Mouse (Mus musculus) heart, embryonic 12.5 days (tissue): ENCODE results near the gene Fstl4. TPM values are rescaled to one million over a fixed set of nuclear protein-coding genes. Genes with fewer than 3 reads are reported as not detected.

ENCODE experiments used
- ATAC-seq: fragments of 200-750 bp; cut with Nextera tagmentation; 2 replicates; pipeline ENCODE4 v1.8.0; 2017; ENCODE audit warnings: moderate TSS enrichment, moderate library complexity; ENCODE audit not compliant: insufficient number of reproducible peaks, low FRiP score
- H3K27ac ChIP-seq: fragments of 300-500 bp; sonication (generic); 2 replicates; pipeline ENCODE4 v1.5.1; 2016; ENCODE audit warnings: mild to moderate bottlenecking, moderate library complexity; ENCODE audit not compliant: poor library complexity, severe bottlenecking
- H3K27me3 ChIP-seq: fragments of 300-500 bp; sonication (generic); replicated peaks from 2 replicates; pipeline ENCODE4 v1.6.1; 2016; ENCODE audit warnings: mild to moderate bottlenecking, moderate library complexity
- H3K36me3 ChIP-seq: fragments of 300-500 bp; sonication (generic); 2 replicates; pipeline ENCODE4 v1.6.1; 2016; ENCODE audit warnings: mild to moderate bottlenecking, moderate library complexity
- H3K4me1 ChIP-seq: fragments of 300-500 bp; sonication (generic); replicated peaks from 2 replicates; pipeline ENCODE4 v1.6.1; 2016; ENCODE audit warnings: mild to moderate bottlenecking
- H3K4me2 ChIP-seq: fragments of 300-500 bp; sonication (generic); 2 replicates; pipeline ENCODE4 v1.6.1; 2016; ENCODE audit warnings: mild to moderate bottlenecking, moderate library complexity
- H3K4me3 ChIP-seq: fragments of 300-500 bp; sonication (generic); 2 replicates; pipeline ENCODE4 v1.5.1; 2016; ENCODE audit warnings: mild to moderate bottlenecking
- H3K9ac ChIP-seq: fragments of 300-500 bp; sonication (generic); 2 replicates; pipeline ENCODE4 v1.6.1; 2016; ENCODE audit warnings: mild to moderate bottlenecking, moderate library complexity
- H3K9me3 ChIP-seq: fragments of 300-500 bp; sonication (generic); replicated peaks from 2 replicates; pipeline ENCODE4 v1.6.1; 2016; ENCODE audit warnings: mild to moderate bottlenecking, moderate library complexity
- WGBS: fragments of 180-500 bp; shearing (Covaris S2); methylation state at CpG from one replicate; pipeline ENCODE4 v1.1.7; 2016; 5-methylcytosine and 5-hydroxymethylcytosine counted together
- polyA plus RNA-seq: library from polyadenylated mRNA; unstranded; fragments of >200 nt; fragmentation: Nextera tagmentation; extraction: Ambion mirVana; gene quantifications from 2 replicates; pipeline ENCODE4 v1.2.1, GENCODE M21; 2016

The Fstl4 gene
- polyA plus RNA-seq, 1 experiment from 2014 or later, result 14.8 TPM

GRCm38 (mm10) chr11:52904101-52904500 lies 139.7 kb downstream of the Fstl4 start:
- ATAC-seq, result no peak
- WGBS, result 81% methylated on average over 5 of the region's 5 CpGs

DNA sequence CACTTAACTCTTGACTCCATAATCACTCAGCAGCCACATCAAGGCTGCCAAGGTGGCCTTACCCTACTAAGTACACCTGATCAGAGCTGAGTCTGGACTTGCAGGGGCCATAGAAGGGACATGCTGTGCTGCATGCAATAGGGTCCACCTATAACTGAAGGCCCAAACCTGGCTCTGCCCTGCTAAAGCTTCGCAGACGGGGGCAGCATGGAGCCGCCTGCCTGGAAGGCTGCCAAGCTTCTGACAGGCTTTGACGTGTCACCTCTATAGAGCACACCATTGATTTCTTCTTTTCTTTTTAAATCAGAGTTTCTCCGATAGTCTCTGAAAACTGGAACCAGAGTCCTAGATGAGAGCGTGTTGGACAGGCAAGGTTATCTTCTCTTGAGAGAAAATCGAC lies 146.4 kb downstream of the Fstl4 start:
- 24% methylated on average over 7 of the region's 7 CpGs for WGBS
- Histone ChIP-seq H3K4me1 (peaks cover 23% of the 10 kb centered on the region), H3K36me3 (no peaks in the 10 kb centered on the region), H3K9me3 (no peaks in the 10 kb centered on the region), H3K27ac (peak overlapping the region; percentile 57), H3K27me3 (no peaks in the 10 kb centered on the region), H3K4me3 (no peak overlapping the region), H3K9ac (no peak overlapping the region), H3K4me2 (no peak overlapping the region)
- ATAC-seq, result 0 out of 2 replicates have a peak, but pooled peaks have one; percentile 33

More at GRCm38 (mm10) chr11:52904101-52904500, 139.7 kb downstream of the Fstl4 start:
- Histone ChIP-seq H3K27ac (no peak overlapping the region), H3K9ac (no peak overlapping the region), H3K36me3 (no peaks in the 10 kb centered on the region), H3K27me3 (no peaks in the 10 kb centered on the region), H3K4me2 (no peak overlapping the region), H3K9me3 (no peaks in the 10 kb centered on the region), H3K4me3 (no peak overlapping the region), H3K4me1 (no peaks in the 10 kb centered on the region)

DNA sequence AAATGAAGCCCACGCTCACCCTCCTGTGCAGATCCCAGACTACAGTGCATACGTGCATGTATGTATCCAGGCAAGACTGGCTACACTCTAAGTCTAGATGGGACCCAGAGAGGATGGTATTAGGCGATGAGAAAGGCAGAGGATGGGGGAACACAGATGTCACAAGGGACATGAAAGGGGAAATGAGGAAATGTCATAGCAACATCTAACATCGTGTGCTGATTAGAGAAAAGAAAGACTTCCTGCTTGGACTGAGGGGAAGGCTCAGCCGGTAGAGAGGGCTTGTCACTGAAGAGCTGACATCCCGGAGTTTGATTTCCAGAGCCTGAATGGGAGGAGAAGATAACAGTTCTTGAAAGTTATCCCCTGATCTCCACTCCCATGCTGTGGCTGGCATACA lies 150.0 kb downstream of the Fstl4 start:
- ATAC-seq, result no peak
- H3K27ac ChIP-seq, result no peak overlapping the region
- H3K27me3 ChIP-seq, result no peaks in the 10 kb centered on the region
- no peak overlapping the region for H3K9ac ChIP-seq
- no peaks in the 10 kb centered on the region for H3K9me3 ChIP-seq
- H3K4me2 ChIP-seq, result no peak overlapping the region
- no peaks in the 10 kb centered on the region for H3K36me3 ChIP-seq
- H3K4me3 ChIP-seq, result no peak overlapping the region
- 41% methylated on average over 6 of the region's 6 CpGs for WGBS
- H3K4me1 ChIP-seq, result peaks cover 29% of the 10 kb centered on the region

DNA sequence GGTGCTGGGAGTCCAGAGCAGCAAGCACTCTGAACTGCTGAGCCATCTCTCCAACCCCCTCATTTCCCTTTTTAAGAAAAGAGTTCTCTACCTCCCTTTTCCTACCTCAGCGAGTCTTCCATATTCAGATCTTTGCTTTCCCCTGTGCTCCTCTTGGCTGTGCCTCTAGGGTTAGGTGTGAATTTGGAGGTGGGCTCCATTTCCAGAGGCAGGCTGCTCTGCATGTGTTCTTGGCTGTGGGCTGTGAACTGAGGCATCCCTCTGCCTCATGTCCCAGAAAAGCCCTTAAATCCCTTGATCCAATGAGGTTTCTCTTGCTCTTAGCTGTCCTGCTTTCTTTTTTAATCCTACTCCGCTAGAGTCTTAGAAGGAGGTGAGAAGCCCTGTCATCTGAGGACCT lies 151.2 kb downstream of the Fstl4 start:
- Histone ChIP-seq H3K27ac (no peak overlapping the region), H3K9me3 (no peaks in the 10 kb centered on the region), H3K4me2 (no peak overlapping the region), H3K4me1 (peaks cover 34% of the 10 kb centered on the region), H3K36me3 (no peaks in the 10 kb centered on the region), H3K9ac (no peak overlapping the region), H3K4me3 (no peak overlapping the region), H3K27me3 (no peaks in the 10 kb centered on the region)
- WGBS, result 86% methylated on average over 2 of the region's 2 CpGs
- ATAC-seq, result no peak

- peak overlapping the region; percentile 15; the same call in 1 of the 2 replicates for H3K27ac ChIP-seq
- H3K4me2 ChIP-seq, result peak overlapping the region; percentile 17
- H3K9me3 ChIP-seq, result no peaks in the 10 kb centered on the region
- H3K9ac ChIP-seq, result no peak overlapping the region
- peaks cover 18% of the 10 kb centered on the region for H3K4me1 ChIP-seq
- H3K4me3 ChIP-seq, result no peak overlapping the region
- ATAC-seq, result no peak
- 30% methylated on average over 15 of the region's 15 CpGs for WGBS
- no peaks in the 10 kb centered on the region for H3K27me3 ChIP-seq
- H3K36me3 ChIP-seq, result no peaks in the 10 kb centered on the region
Observed at GRCm38 (mm10) chr11:52919231-52919960, 155.0 kb downstream of the Fstl4 start.

- H3K36me3 ChIP-seq, result no peaks in the 10 kb centered on the region
- ATAC-seq, result no peak
- WGBS, result 67% methylated on average over 2 of the region's 2 CpGs
Observed at GRCm38 (mm10) chr11:52924196-52924595, 159.8 kb downstream of the Fstl4 start.

GRCm38 (mm10) chr11:52928321-52928720 lies 163.9 kb downstream of the Fstl4 start:
- WGBS, result 87% methylated on average over 4 of the region's 4 CpGs
- no peak overlapping the region for H3K4me2 ChIP-seq
- H3K4me1 ChIP-seq, result no peaks in the 10 kb centered on the region
- no peaks in the 10 kb centered on the region for H3K36me3 ChIP-seq
- H3K9me3 ChIP-seq, result no peaks in the 10 kb centered on the region
- H3K4me3 ChIP-seq, result no peak overlapping the region
- no peak overlapping the region for H3K9ac ChIP-seq
- no peaks in the 10 kb centered on the region for H3K27me3 ChIP-seq
- H3K27ac ChIP-seq, result no peak overlapping the region
- ATAC-seq, result no peak

More at GRCm38 (mm10) chr11:52924196-52924595, 159.8 kb downstream of the Fstl4 start:
- no peak overlapping the region for H3K4me3 ChIP-seq
- no peaks in the 10 kb centered on the region for H3K9me3 ChIP-seq
- H3K4me2 ChIP-seq, result no peak overlapping the region
- H3K27ac ChIP-seq, result no peak overlapping the region
- peaks cover 9% of the 10 kb centered on the region for H3K4me1 ChIP-seq
- H3K27me3 ChIP-seq, result no peaks in the 10 kb centered on the region
- H3K9ac ChIP-seq, result no peak overlapping the region

DNA sequence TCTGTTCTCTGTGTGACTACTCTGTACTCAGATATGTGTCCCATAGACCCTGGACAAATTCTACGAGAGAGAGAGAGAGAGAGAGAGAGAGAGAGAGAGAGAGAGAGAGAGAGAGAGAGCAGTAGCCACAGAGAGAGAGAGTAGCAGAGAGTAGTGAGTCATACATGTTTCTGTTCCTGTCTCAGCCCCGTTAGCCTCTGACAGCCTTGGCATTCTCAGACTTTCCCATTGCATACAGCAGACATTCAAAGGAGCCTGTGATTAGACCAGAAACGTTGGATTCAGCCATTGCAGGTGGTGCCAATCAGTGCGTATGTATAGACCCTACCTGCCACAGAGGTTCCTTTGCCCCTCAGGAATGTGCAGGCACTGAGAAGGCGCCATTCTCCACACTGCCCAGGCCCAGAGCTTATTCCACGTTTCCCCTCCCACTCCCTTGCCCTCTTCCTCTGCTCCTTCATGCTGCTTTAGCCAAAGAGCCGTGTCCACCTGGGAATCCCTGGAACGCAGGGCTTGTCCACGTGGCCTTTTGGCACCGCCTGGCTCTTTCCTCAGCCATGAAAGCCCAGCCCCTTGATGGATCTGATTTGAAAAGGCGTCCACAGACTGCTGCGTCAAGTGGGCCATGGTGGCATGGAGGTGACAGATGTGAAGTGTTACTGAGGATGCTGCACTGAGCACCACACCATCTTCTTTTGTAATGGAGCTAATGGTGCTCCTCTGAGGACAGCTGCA lies 175.1 kb downstream of the Fstl4 start:
- WGBS, result 58% methylated on average over 12 of the region's 12 CpGs
- Histone ChIP-seq H3K36me3 (no peaks in the 10 kb centered on the region), H3K27me3 (no peaks in the 10 kb centered on the region), H3K4me2 (no peak overlapping the region), H3K9me3 (no peaks in the 10 kb centered on the region), H3K27ac (no peak overlapping the region), H3K9ac (no peak overlapping the region), H3K4me1 (peaks cover 8% of the 10 kb centered on the region; the same call in 1 of the 2 replicates), H3K4me3 (no peak overlapping the region)
- ATAC-seq, result no peak

DNA sequence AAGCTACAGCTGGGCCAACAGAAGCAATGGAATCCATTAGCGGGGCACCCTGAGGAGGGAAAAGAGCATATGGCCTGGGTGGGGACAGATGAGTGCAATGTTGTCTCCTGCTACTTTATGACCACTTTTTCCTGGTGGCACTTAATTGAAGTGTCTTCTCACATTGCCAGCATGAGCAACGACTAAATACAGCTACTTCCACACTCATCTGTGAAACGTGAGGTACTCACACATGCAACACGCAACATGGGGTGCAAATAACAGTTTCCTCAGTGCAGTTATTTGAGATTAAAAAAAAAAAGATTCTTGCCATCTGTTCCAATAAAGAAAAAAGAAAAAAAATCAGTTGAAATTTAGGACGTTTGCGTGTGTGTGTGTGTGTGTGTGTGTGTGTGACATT lies 178.5 kb downstream of the Fstl4 start:
- ATAC-seq, result no peak
- no peak overlapping the region for H3K9ac ChIP-seq
- H3K27me3 ChIP-seq, result no peaks in the 10 kb centered on the region
- no peak overlapping the region for H3K4me2 ChIP-seq
- 80% methylated on average over 6 of the region's 6 CpGs for WGBS
- no peaks in the 10 kb centered on the region for H3K36me3 ChIP-seq
- no peaks in the 10 kb centered on the region for H3K9me3 ChIP-seq
- peaks cover 8% of the 10 kb centered on the region; the same call in 1 of the 2 replicates for H3K4me1 ChIP-seq
- no peak overlapping the region for H3K4me3 ChIP-seq
- no peak overlapping the region for H3K27ac ChIP-seq

DNA sequence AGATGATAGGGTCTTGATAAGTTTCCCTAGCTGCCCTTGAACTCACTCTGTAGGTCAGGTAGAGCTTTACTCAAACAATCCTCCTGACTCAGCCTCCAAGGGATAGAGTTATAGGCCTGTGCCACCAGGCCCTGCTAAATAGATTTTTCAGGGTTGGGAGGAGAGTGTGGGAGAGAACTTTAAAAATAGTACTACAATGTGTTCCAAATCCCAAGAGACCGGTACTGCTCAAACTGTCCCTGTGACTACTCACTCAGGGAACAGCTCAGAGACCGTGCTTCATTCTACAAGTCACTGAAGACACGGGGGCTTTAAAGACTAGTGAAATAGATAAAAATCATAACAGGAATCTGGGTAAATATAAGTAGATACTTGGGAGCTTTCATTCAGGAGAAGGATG lies 190.6 kb downstream of the Fstl4 start:
- no peaks in the 10 kb centered on the region; the same call in 1 of the 2 replicates for H3K9me3 ChIP-seq
- H3K36me3 ChIP-seq, result no peaks in the 10 kb centered on the region
- no peak overlapping the region for H3K4me3 ChIP-seq
- H3K27me3 ChIP-seq, result no peaks in the 10 kb centered on the region
- no peak overlapping the region for H3K4me2 ChIP-seq
- WGBS, result 86% methylated on average over 3 of the region's 3 CpGs
- H3K9ac ChIP-seq, result no peak overlapping the region
- no peaks in the 10 kb centered on the region for H3K4me1 ChIP-seq
- no peak overlapping the region for H3K27ac ChIP-seq
- no peak for ATAC-seq

- no peak overlapping the region for H3K4me3 ChIP-seq
- 76% methylated on average over 9 of the region's 9 CpGs for WGBS
- peaks cover 16% of the 10 kb centered on the region for H3K4me1 ChIP-seq
- H3K27me3 ChIP-seq, result no peaks in the 10 kb centered on the region
- ATAC-seq, result no peak
- no peaks in the 10 kb centered on the region for H3K9me3 ChIP-seq
- H3K36me3 ChIP-seq, result no peaks in the 10 kb centered on the region
- H3K27ac ChIP-seq, result no peak overlapping the region
- H3K9ac ChIP-seq, result no peak overlapping the region
- H3K4me2 ChIP-seq, result no peak overlapping the region
Observed at GRCm38 (mm10) chr11:52968809-52969208, 204.4 kb downstream of the Fstl4 start.
